Mouse (Mus musculus) hindbrain, postnatal 0 days (tissue): ENCODE results near the gene Rufy3. TPM values are rescaled to one million over a fixed set of nuclear protein-coding genes. Genes with fewer than 3 reads are reported as not detected.

Source experiments
- ATAC-seq: fragments of 200-750 bp; cut with Nextera tagmentation; 2 replicates; pipeline ENCODE4 v1.8.0; 2017; ENCODE audit warnings: mild to moderate bottlenecking, moderate TSS enrichment, moderate library complexity
- DNase-seq: peaks from one replicate; pipeline ENCODE4 v3.0.0-alpha.2; 2015; ENCODE audit warnings: low spot score
- H3K27ac ChIP-seq: fragments of 300-500 bp; sonication (generic); 2 replicates; pipeline ENCODE4 v1.5.1; 2014; ENCODE audit warnings: mild to moderate bottlenecking
- H3K27me3 ChIP-seq: fragments of 300-500 bp; sonication (generic); 2 replicates; pipeline ENCODE4 v1.6.1; 2014; ENCODE audit warnings: low read length, mixed read lengths; ENCODE audit not compliant: insufficient read depth
- H3K36me3 ChIP-seq: fragments of 300-500 bp; sonication (generic); 2 replicates; pipeline ENCODE4 v1.6.1; 2014; ENCODE audit warnings: low read length, mixed read lengths; ENCODE audit not compliant: insufficient read depth
- H3K4me1 ChIP-seq: fragments of 300-500 bp; sonication (generic); 2 replicates; pipeline ENCODE4 v1.6.1; 2014; ENCODE audit warnings: antibody characterized with exemption, low read length, mixed read lengths; ENCODE audit not compliant: insufficient read depth
- H3K4me2 ChIP-seq: fragments of 300-500 bp; sonication (generic); 2 replicates; pipeline ENCODE4 v1.6.1; 2014; ENCODE audit warnings: low read depth, mild to moderate bottlenecking, low read length, moderate library complexity, mixed read lengths
- H3K4me3 ChIP-seq: fragments of 300-500 bp; sonication (generic); 2 replicates; pipeline ENCODE4 v1.5.1; 2014; ENCODE audit warnings: low read length
- H3K9ac ChIP-seq: fragments of 300-500 bp; sonication (generic); replicated peaks from 2 replicates; pipeline ENCODE4 v1.6.1; 2014; ENCODE audit warnings: mild to moderate bottlenecking, low read length, moderate library complexity, mixed read lengths
- H3K9me3 ChIP-seq: fragments of 300-500 bp; sonication (generic); 2 replicates; pipeline ENCODE4 v1.6.1; 2016; ENCODE audit warnings: low read length, mixed read lengths
- CTCF ChIP-seq: IDR thresholded peaks from 2 replicates; pipeline ENCODE4 v1.5.1; 2016; ENCODE audit warnings: antibody characterized with exemption, control low read depth, low read depth
- WGBS: fragments of 180-500 bp; shearing (Covaris S2); extraction: QIAGEN DNeasy Blood & Tissue Kit; methylation state at CpG from one replicate; pipeline ENCODE4 v1.1.7; 2014; 5-methylcytosine and 5-hydroxymethylcytosine counted together
- polyA plus RNA-seq: library from polyadenylated mRNA; unstranded; fragments of >200 nt; fragmentation: Nextera tagmentation; extraction: Ambion mirVana; gene quantifications from 2 replicates; pipeline ENCODE4 v1.2.1, GENCODE M21; 2015
- total RNA-seq: library from RNA; depleted of rRNA; stranded (reverse); fragments of >200 nt; gene quantifications from 2 replicates; pipeline ENCODE4 v1.2.3, GENCODE M21; 2014

The Rufy3 gene
- total and polyA plus RNA-seq, 2 experiments from 2014 or later = 169 to 210 TPM

- no peaks in the 10 kb centered on the region for H3K36me3 ChIP-seq
- 64% methylated on average over 3 of the region's 3 CpGs for WGBS
- H3K4me3 ChIP-seq = no peak overlapping the region
- H3K27me3 ChIP-seq = no peaks in the 10 kb centered on the region
- DNase-seq (no peak), ATAC-seq (no peak)
- no peak overlapping the region for H3K27ac ChIP-seq
- no peaks in the 10 kb centered on the region for H3K9me3 ChIP-seq
- no peaks in the 10 kb centered on the region for H3K4me1 ChIP-seq
- no peak overlapping the region for H3K4me2 ChIP-seq
- no peak for TF ChIP-seq CTCF
- H3K9ac ChIP-seq = no peak overlapping the region
Observed at GRCm38 (mm10) chr5:88575506-88576338, 10.9 kb downstream of the Rufy3 start.

DNA sequence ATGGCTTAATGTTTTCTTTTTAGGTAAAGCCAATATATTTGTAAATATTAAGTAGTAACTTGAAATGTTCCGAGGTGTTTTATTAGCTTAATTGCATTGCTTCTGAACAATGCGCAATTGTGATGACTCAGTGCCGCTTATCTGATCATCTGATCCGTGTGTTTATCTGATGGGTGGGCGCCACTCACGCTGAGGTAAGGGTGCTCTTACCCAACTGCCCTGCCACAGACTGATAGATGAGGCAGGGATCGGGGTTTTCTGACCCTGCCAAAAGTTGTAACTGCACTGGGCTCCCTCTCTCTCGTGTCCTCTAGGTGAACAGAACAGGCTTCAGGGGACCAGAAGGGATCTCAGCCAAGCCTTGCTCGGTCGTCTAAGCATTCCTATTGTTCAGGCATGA is 15.8 kb downstream of the Rufy3 start:
- WGBS = 80% methylated on average over 10 of the region's 10 CpGs
- Histone ChIP-seq H3K4me1 (0 out of 2 replicates have a peak, but pooled peaks cover 5% of the 10 kb centered on the region), H3K27ac (no peak overlapping the region), H3K27me3 (no peaks in the 10 kb centered on the region), H3K4me2 (no peak overlapping the region), H3K9me3 (no peaks in the 10 kb centered on the region), H3K36me3 (no peaks in the 10 kb centered on the region), H3K4me3 (no peak overlapping the region), H3K9ac (no peak overlapping the region)
- no peak for TF ChIP-seq CTCF
- ATAC-seq (no peak), DNase-seq (no peak)

DNA sequence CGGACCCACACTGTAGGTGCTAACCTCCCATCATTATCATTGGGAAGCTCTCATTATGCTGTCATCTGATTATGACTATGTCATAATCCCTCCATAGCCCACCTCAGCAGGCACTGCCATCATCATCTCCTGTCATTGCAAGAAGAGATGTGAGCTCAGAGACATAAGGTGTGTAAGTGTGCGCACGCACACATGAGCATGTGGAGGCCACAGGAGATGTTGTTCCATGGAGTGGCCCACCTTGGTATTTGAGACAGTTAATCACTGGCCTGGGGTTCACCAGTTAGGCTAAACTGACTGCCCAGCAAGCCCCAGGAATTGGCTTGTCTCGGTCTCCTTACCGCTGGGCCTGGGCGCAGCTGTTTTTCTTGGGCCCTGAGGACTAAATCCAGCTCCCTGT is 16.5 kb downstream of the Rufy3 start:
- no peak for ATAC-seq
- DNase-seq = no peak
- TF ChIP-seq CTCF = no peak

DNA sequence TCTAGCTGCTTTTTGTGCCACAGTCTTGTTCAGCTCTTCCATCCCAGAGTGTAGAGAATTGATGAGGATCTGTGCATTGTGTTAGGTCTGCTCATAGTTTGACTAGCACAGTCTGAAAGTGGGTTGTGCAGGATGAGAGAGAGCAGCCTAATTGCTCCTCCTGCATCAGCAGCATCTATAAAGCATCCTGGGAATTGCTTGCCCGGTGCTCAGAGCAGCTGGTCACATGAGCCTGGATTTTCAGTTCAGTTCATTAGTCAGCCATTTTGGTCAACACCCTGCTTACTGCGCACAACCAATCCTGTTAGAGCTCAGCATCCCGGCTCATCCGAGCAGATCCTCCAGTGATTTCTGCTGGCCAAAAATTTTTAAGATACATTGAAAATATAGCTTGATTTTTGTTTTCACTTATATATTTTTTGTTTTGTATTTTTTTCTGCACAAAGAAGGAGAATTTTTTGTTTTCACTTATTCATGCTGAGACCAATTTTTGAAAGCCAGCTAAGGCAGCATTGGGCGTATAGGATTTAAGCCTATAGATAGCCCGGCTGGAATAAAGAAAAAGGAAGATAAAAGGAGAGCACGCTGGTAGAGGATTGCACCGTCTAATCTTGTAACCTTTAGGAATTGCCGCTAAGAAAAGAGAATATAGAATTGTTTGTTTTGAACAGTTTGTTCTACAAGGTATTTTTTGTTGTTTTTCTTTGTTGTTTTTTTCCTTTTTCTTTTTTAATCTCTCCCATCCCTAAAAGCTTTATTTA is 18.6 kb downstream of the Rufy3 start:
- Histone ChIP-seq H3K27me3 (no peaks in the 10 kb centered on the region), H3K9ac (peak overlapping the region; percentile 72), H3K4me3 (peak overlapping the region; percentile 66), H3K4me1 (peaks cover 23% of the 10 kb centered on the region), H3K36me3 (no peaks in the 10 kb centered on the region), H3K27ac (peak overlapping the region; percentile 74), H3K9me3 (no peaks in the 10 kb centered on the region), H3K4me2 (peak overlapping the region; percentile 71)
- ATAC-seq (peak; percentile 98), DNase-seq (peak; percentile 95)
- 13% methylated on average over 9 of the region's 9 CpGs for WGBS
- no peak for TF ChIP-seq CTCF

More for the DNA sequence above, 16.5 kb downstream of the Rufy3 start:
- Histone ChIP-seq H3K27me3 (no peaks in the 10 kb centered on the region), H3K9me3 (no peaks in the 10 kb centered on the region), H3K9ac (no peak overlapping the region), H3K4me3 (no peak overlapping the region), H3K36me3 (no peaks in the 10 kb centered on the region), H3K4me1 (peaks cover 9% of the 10 kb centered on the region), H3K4me2 (no peak overlapping the region), H3K27ac (no peak overlapping the region)
- 89% methylated on average over 6 of the region's 6 CpGs for WGBS

- ATAC-seq (peak; percentile 48), DNase-seq (peak; percentile 69)
- Histone ChIP-seq H3K4me1 (peaks cover 29% of the 10 kb centered on the region), H3K9me3 (no peaks in the 10 kb centered on the region), H3K4me3 (peak overlapping the region; percentile 66), H3K9ac (peak overlapping the region; percentile 72), H3K4me2 (peak overlapping the region; percentile 71), H3K36me3 (no peaks in the 10 kb centered on the region), H3K27ac (peak overlapping the region; percentile 74), H3K27me3 (no peaks in the 10 kb centered on the region)
- TF ChIP-seq CTCF = no peak
- WGBS = 7% methylated on average over 9 of the region's 9 CpGs
Observed at GRCm38 (mm10) chr5:88584061-88584460, 19.2 kb downstream of the Rufy3 start.

DNA sequence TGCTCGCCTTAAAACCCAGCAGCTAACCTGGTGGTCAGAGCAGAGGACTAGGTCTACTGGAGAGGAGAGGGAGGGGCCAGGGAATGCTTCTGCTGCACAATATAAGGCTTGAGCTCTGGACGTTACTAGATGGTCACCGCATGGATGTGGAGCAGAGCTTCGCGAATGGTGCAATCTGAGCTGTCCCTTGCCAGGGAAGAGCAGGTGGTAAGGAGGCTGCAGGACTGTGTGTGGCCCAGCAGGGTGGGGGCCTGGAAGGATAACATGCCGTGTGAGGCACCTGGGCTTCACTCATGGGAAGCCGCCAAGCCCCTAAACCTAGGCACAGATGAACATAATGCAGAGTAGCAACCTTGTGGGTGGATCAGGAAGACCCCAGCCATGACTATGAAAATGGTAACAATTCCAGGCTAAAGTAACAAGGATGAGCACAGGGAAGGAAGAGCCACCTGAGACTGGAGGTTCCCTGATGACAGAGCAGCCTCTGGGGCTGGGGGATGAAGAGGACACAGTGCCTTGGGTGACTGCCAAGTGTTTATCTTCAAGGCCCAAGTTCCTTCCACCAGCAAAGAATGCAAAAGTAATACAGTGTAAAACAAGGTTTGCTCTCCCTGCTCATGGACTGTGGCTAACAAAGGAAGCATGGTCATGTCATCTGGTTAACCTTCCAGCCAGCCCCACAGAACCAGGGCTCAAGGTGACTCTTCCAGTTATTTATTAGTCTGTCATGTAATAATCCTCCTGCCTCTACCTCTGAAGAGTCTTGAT is 21.8 kb downstream of the Rufy3 start:
- H3K4me3 ChIP-seq = peak overlapping the region; percentile 66
- peak overlapping the region; percentile 72 for H3K9ac ChIP-seq
- no peaks in the 10 kb centered on the region for H3K9me3 ChIP-seq
- ATAC-seq (no peak), DNase-seq (peak; percentile 31)
- peak overlapping the region; percentile 51; the same call in 1 of the 2 replicates for H3K27ac ChIP-seq
- peaks cover 29% of the 10 kb centered on the region for H3K4me1 ChIP-seq
- no peaks in the 10 kb centered on the region for H3K27me3 ChIP-seq
- H3K36me3 ChIP-seq = no peaks in the 10 kb centered on the region
- 34% methylated on average over 7 of the region's 7 CpGs for WGBS
- TF ChIP-seq CTCF = no peak
- H3K4me2 ChIP-seq = peak overlapping the region; percentile 71
